Mouse (Mus musculus): ENCODE results near the gene Rasgef1a. TPM values are rescaled to one million over a fixed set of nuclear protein-coding genes. Genes with fewer than 3 reads are reported as not detected.

Gene Rasgef1a
- polyA plus RNA-seq, 1 experiment from 2014 or later = 0.20 TPM

GRCm38 (mm10) chr6:118001272-118001671 lies 10.0 kb upstream of the Rasgef1a start:
- WGBS = 20% methylated on average over 3 of the region's 3 CpGs
- no peak overlapping the region for H3K9ac ChIP-seq (ENCODE audit: low read length)
- H3K36me3 ChIP-seq (ENCODE audit: control insufficient read depth, insufficient read depth, low read length) = no peaks in the 10 kb centered on the region
- DNase-seq (ENCODE audit: low spot score) (no peak), ATAC-seq (replicated peaks; ENCODE audit: low FRiP score) (no peak)
- no peak overlapping the region for H3K4me2 ChIP-seq (ENCODE audit: low read depth, low read length, severe bottlenecking)
- H3K27me3 ChIP-seq (ENCODE audit: control insufficient read depth, insufficient read depth, low read length) = no peaks in the 10 kb centered on the region
- H3K4me3 ChIP-seq (ENCODE audit: low read depth, low read length) = no peak overlapping the region
- no peaks in the 10 kb centered on the region for H3K9me3 ChIP-seq (ENCODE audit: control insufficient read depth, low read length)
- no peak overlapping the region for H3K27ac ChIP-seq (ENCODE audit: low read depth, low read length)
- H3K4me1 ChIP-seq (replicated peaks; ENCODE audit: control insufficient read depth, insufficient read depth, low read length) = no peaks in the 10 kb centered on the region

- no peak overlapping the region for H3K9ac ChIP-seq (ENCODE audit: low read length)
- peaks cover 3% of the 10 kb centered on the region; the same call in 1 of the 2 replicates for H3K4me1 ChIP-seq (replicated peaks; ENCODE audit: control insufficient read depth, insufficient read depth, low read length)
- no peaks in the 10 kb centered on the region for H3K9me3 ChIP-seq (ENCODE audit: control insufficient read depth, low read length)
- H3K27ac ChIP-seq (ENCODE audit: low read depth, low read length) = no peak overlapping the region
- H3K27me3 ChIP-seq (ENCODE audit: control insufficient read depth, insufficient read depth, low read length) = peaks cover 21% of the 10 kb centered on the region
- DNase-seq (ENCODE audit: low spot score) (no peak), ATAC-seq (replicated peaks; ENCODE audit: low FRiP score) (no peak)
- no peaks in the 10 kb centered on the region for H3K36me3 ChIP-seq (ENCODE audit: control insufficient read depth, insufficient read depth, low read length)
- WGBS = 57% methylated on average over 5 of the region's 5 CpGs
- no peak overlapping the region for H3K4me3 ChIP-seq (ENCODE audit: low read depth, low read length)
- H3K4me2 ChIP-seq (ENCODE audit: low read depth, low read length, severe bottlenecking) = no peak overlapping the region
These were observed 3.9 kb upstream of the Rasgef1a start for GRCm38 (mm10) chr6:118007302-118007701.

- 77% methylated on average over 4 of the region's 4 CpGs for WGBS
- no peak overlapping the region for H3K4me2 ChIP-seq (ENCODE audit: low read depth, low read length, severe bottlenecking)
- no peak for ATAC-seq (replicated peaks; ENCODE audit: low FRiP score)
- no peak for DNase-seq (ENCODE audit: low spot score)
- H3K4me3 ChIP-seq (ENCODE audit: low read depth, low read length) = no peak overlapping the region
- no peaks in the 10 kb centered on the region for H3K36me3 ChIP-seq (ENCODE audit: control insufficient read depth, insufficient read depth, low read length)
- peaks cover 24% of the 10 kb centered on the region for H3K27me3 ChIP-seq (ENCODE audit: control insufficient read depth, insufficient read depth, low read length)
- no peaks in the 10 kb centered on the region for H3K9me3 ChIP-seq (ENCODE audit: control insufficient read depth, low read length)
- H3K4me1 ChIP-seq (replicated peaks; ENCODE audit: control insufficient read depth, insufficient read depth, low read length) = peaks cover 3% of the 10 kb centered on the region; the same call in 1 of the 2 replicates
- no peak overlapping the region for H3K9ac ChIP-seq (ENCODE audit: low read length)
- no peak overlapping the region for H3K27ac ChIP-seq (ENCODE audit: low read depth, low read length)
These were observed 3.2 kb upstream of the Rasgef1a start for GRCm38 (mm10) chr6:118007843-118008539.

GRCm38 (mm10) chr6:118010256-118010655 lies 982 bp upstream of the Rasgef1a start:
- WGBS = 82% methylated on average over 3 of the region's 3 CpGs

GRCm38 (mm10) chr6:118011616-118012316 lies 528 bp downstream of the Rasgef1a start:
- Histone ChIP-seq H3K9ac (ENCODE audit: low read length) (peak overlapping the region; percentile 45), H3K4me3 (ENCODE audit: low read depth, low read length) (peak overlapping the region; percentile 47), H3K27ac (ENCODE audit: low read depth, low read length) (no peak overlapping the region), H3K27me3 (ENCODE audit: control insufficient read depth, insufficient read depth, low read length) (peaks cover 24% of the 10 kb centered on the region), H3K4me1 (replicated peaks; ENCODE audit: control insufficient read depth, insufficient read depth, low read length) (peaks cover 3% of the 10 kb centered on the region; the same call in 1 of the 2 replicates), H3K4me2 (ENCODE audit: low read depth, low read length, severe bottlenecking) (peak overlapping the region; percentile 78), H3K9me3 (ENCODE audit: control insufficient read depth, low read length) (no peaks in the 10 kb centered on the region), H3K36me3 (ENCODE audit: control insufficient read depth, insufficient read depth, low read length) (no peaks in the 10 kb centered on the region)
- DNase-seq (ENCODE audit: low spot score) (peak; percentile 61), ATAC-seq (replicated peaks; ENCODE audit: low FRiP score) (0 out of 2 replicates have a peak, but pooled peaks have one; percentile 18)
- 18% methylated on average over 21 of the region's 38 CpGs for WGBS

More at GRCm38 (mm10) chr6:118010256-118010655, 982 bp upstream of the Rasgef1a start:
- DNase-seq (ENCODE audit: low spot score) = no peak
- peaks cover 3% of the 10 kb centered on the region; the same call in 1 of the 2 replicates for H3K4me1 ChIP-seq (replicated peaks; ENCODE audit: control insufficient read depth, insufficient read depth, low read length)
- no peak for ATAC-seq (replicated peaks; ENCODE audit: low FRiP score)
- no peak overlapping the region for H3K27ac ChIP-seq (ENCODE audit: low read depth, low read length)
- H3K27me3 ChIP-seq (ENCODE audit: control insufficient read depth, insufficient read depth, low read length) = peaks cover 24% of the 10 kb centered on the region
- H3K36me3 ChIP-seq (ENCODE audit: control insufficient read depth, insufficient read depth, low read length) = no peaks in the 10 kb centered on the region
- no peak overlapping the region for H3K4me3 ChIP-seq (ENCODE audit: low read depth, low read length)
- no peaks in the 10 kb centered on the region for H3K9me3 ChIP-seq (ENCODE audit: control insufficient read depth, low read length)
- H3K4me2 ChIP-seq (ENCODE audit: low read depth, low read length, severe bottlenecking) = no peak overlapping the region
- H3K9ac ChIP-seq (ENCODE audit: low read length) = no peak overlapping the region

GRCm38 (mm10) chr6:118012317-118012700 lies 1.1 kb downstream of the Rasgef1a start:
- peaks cover 3% of the 10 kb centered on the region; the same call in 1 of the 2 replicates for H3K4me1 ChIP-seq (replicated peaks; ENCODE audit: control insufficient read depth, insufficient read depth, low read length)
- 64% methylated on average over 3 of the region's 3 CpGs for WGBS
- H3K9ac ChIP-seq (ENCODE audit: low read length) = no peak overlapping the region
- no peaks in the 10 kb centered on the region for H3K9me3 ChIP-seq (ENCODE audit: control insufficient read depth, low read length)
- DNase-seq (ENCODE audit: low spot score) (no peak), ATAC-seq (replicated peaks; ENCODE audit: low FRiP score) (no peak)
- no peak overlapping the region for H3K4me3 ChIP-seq (ENCODE audit: low read depth, low read length)
- H3K27me3 ChIP-seq (ENCODE audit: control insufficient read depth, insufficient read depth, low read length) = peaks cover 24% of the 10 kb centered on the region
- no peak overlapping the region for H3K27ac ChIP-seq (ENCODE audit: low read depth, low read length)
- no peak overlapping the region for H3K4me2 ChIP-seq (ENCODE audit: low read depth, low read length, severe bottlenecking)
- H3K36me3 ChIP-seq (ENCODE audit: control insufficient read depth, insufficient read depth, low read length) = no peaks in the 10 kb centered on the region

- no peak overlapping the region for H3K4me2 ChIP-seq (ENCODE audit: low read depth, low read length, severe bottlenecking)
- no peak overlapping the region for H3K9ac ChIP-seq (ENCODE audit: low read length)
- DNase-seq (ENCODE audit: low spot score) (no peak), ATAC-seq (replicated peaks; ENCODE audit: low FRiP score) (no peak)
- peaks cover 3% of the 10 kb centered on the region; the same call in 1 of the 2 replicates for H3K4me1 ChIP-seq (replicated peaks; ENCODE audit: control insufficient read depth, insufficient read depth, low read length)
- WGBS = 74% methylated on average over 11 of the region's 11 CpGs
- no peak overlapping the region for H3K27ac ChIP-seq (ENCODE audit: low read depth, low read length)
- H3K27me3 ChIP-seq (ENCODE audit: control insufficient read depth, insufficient read depth, low read length) = peaks cover 24% of the 10 kb centered on the region
- H3K9me3 ChIP-seq (ENCODE audit: control insufficient read depth, low read length) = no peaks in the 10 kb centered on the region
- H3K4me3 ChIP-seq (ENCODE audit: low read depth, low read length) = no peak overlapping the region
- no peaks in the 10 kb centered on the region for H3K36me3 ChIP-seq (ENCODE audit: control insufficient read depth, insufficient read depth, low read length)
These were observed 2.0 kb downstream of the Rasgef1a start for GRCm38 (mm10) chr6:118012987-118013866.

- Histone ChIP-seq H3K9me3 (ENCODE audit: control insufficient read depth, low read length) (no peaks in the 10 kb centered on the region), H3K27me3 (ENCODE audit: control insufficient read depth, insufficient read depth, low read length) (peaks cover 24% of the 10 kb centered on the region), H3K4me1 (replicated peaks; ENCODE audit: control insufficient read depth, insufficient read depth, low read length) (peaks cover 3% of the 10 kb centered on the region; the same call in 1 of the 2 replicates), H3K4me2 (ENCODE audit: low read depth, low read length, severe bottlenecking) (no peak overlapping the region), H3K4me3 (ENCODE audit: low read depth, low read length) (no peak overlapping the region), H3K36me3 (ENCODE audit: control insufficient read depth, insufficient read depth, low read length) (no peaks in the 10 kb centered on the region), H3K9ac (ENCODE audit: low read length) (no peak overlapping the region), H3K27ac (ENCODE audit: low read depth, low read length) (no peak overlapping the region)
- 81% methylated on average over 4 of the region's 4 CpGs for WGBS
- DNase-seq (ENCODE audit: low spot score) = no peak
- no peak for ATAC-seq (replicated peaks; ENCODE audit: low FRiP score)
These were observed 3.6 kb downstream of the Rasgef1a start for GRCm38 (mm10) chr6:118014881-118015280.

Data from forebrain, embryonic 11.5 days (tissue).